Mouse (Mus musculus): ENCODE data around the gene Trim58. TPM values are rescaled to one million over a fixed set of nuclear protein-coding genes. Genes with fewer than 3 reads are reported as not detected.

Trim58 gene
- total and polyA plus RNA-seq, 2 experiments from 2014 or later, result 0.05 TPM; not detected in 1

DNA sequence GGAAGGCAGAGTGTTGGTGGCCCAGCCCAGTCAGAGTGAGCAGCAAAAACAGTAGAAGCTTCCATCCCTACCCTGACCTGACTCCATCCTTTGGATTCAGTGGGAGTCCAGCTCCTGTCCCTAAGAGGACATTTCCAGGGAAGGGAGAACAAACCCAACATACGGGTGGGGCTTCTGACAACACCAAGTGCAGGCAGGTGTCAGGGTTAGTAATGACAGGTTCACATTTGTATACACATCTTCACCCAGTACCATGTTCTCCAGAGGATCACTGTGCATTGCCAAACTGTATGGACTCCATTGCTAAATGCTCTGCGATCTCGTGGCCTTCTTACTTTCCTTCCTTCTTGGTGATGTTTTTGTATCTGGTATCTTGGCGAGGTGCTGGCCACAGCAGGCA is 24.3 kb upstream of the Trim58 start, which contains the start of gene 2210407C18Rik:
Gene 2210407C18Rik, minus strand, starts transcription at position 101 of the 400 bp plus-strand sequence.
- 87% methylated on average over 4 of the region's 4 CpGs for WGBS
- ATAC-seq (ENCODE audit: insufficient read depth, low read depth), result no peak
- DNase-seq (ENCODE audit: low spot score), result no peak
- no peak for TF ChIP-seq CTCF (IDR thresholded peaks at IDR 0.05; ENCODE audit: low read depth)
- no peak for TF ChIP-seq EP300 (IDR thresholded peaks at IDR 0.05; ENCODE audit: low read depth)
- H3K27ac ChIP-seq (ENCODE audit: low read depth), result no peak within 1 kb of the TSS
- no peak within 1 kb of the TSS for H3K4me2 ChIP-seq (ENCODE audit: low read depth, low read length)
- no peak within 1 kb of the TSS for H3K9ac ChIP-seq (replicated peaks; ENCODE audit: low read depth, low read length)
- H3K4me1 ChIP-seq (ENCODE audit: control insufficient read depth, insufficient read depth), result no peaks in the 10 kb centered on the region
- no peaks in the 10 kb centered on the region for H3K36me3 ChIP-seq (replicated peaks; ENCODE audit: control insufficient read depth, insufficient read depth, low read length)
- no peaks in the 10 kb centered on the region for H3K27me3 ChIP-seq (ENCODE audit: control insufficient read depth, insufficient read depth, low read length)
- no peaks in the 10 kb centered on the region for H3K9me3 ChIP-seq (replicated peaks; ENCODE audit: control insufficient read depth, low read length)
- H3K4me3 ChIP-seq (ENCODE audit: low read depth, low read length), result no peak within 1 kb of the TSS

GRCm38 (mm10) chr11:58618369-58618768 is 21.9 kb upstream of the Trim58 start:
- DNase-seq (ENCODE audit: low spot score), result no peak
- Histone ChIP-seq H3K4me1 (ENCODE audit: control insufficient read depth, insufficient read depth) (no peaks in the 10 kb centered on the region), H3K4me3 (ENCODE audit: low read depth, low read length) (no peak overlapping the region), H3K36me3 (replicated peaks; ENCODE audit: control insufficient read depth, insufficient read depth, low read length) (no peaks in the 10 kb centered on the region), H3K4me2 (ENCODE audit: low read depth, low read length) (no peak overlapping the region), H3K27ac (ENCODE audit: low read depth) (no peak overlapping the region), H3K27me3 (ENCODE audit: control insufficient read depth, insufficient read depth, low read length) (no peaks in the 10 kb centered on the region), H3K9me3 (replicated peaks; ENCODE audit: control insufficient read depth, low read length) (no peaks in the 10 kb centered on the region), H3K9ac (replicated peaks; ENCODE audit: low read depth, low read length) (no peak overlapping the region)
- 45% methylated on average over 3 of the region's 3 CpGs for WGBS
- no peak for ATAC-seq (ENCODE audit: insufficient read depth, low read depth)
- TF ChIP-seq EP300 (IDR thresholded peaks at IDR 0.05; ENCODE audit: low read depth) (no peak), CTCF (IDR thresholded peaks at IDR 0.05; ENCODE audit: low read depth) (no peak)

DNA sequence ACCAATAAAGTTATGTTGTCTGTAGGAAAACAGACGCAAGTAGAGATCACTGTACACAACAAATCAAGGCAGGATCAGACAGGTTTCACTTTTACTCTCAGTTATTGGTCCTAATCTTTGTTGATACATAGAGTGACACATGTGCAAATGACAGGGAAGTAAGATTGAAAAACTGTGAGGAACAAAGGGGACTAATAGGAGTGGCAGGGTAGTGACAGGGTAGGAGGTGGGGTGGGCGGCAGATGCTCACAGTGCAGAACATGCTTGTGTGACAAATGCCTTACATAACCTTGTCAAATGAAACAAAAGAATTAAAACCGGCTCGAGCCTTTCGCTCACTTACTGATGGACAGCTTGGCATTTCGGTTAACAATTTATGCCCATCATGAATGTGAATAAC is 21.5 kb upstream of the Trim58 start:
- no peak overlapping the region for H3K4me3 ChIP-seq (ENCODE audit: low read depth, low read length)
- H3K36me3 ChIP-seq (replicated peaks; ENCODE audit: control insufficient read depth, insufficient read depth, low read length), result no peaks in the 10 kb centered on the region
- WGBS, result 76% methylated on average over 6 of the region's 6 CpGs
- H3K27ac ChIP-seq (ENCODE audit: low read depth), result no peak overlapping the region
- no peak for DNase-seq (ENCODE audit: low spot score)
- H3K4me1 ChIP-seq (ENCODE audit: control insufficient read depth, insufficient read depth), result no peaks in the 10 kb centered on the region
- no peak overlapping the region for H3K4me2 ChIP-seq (ENCODE audit: low read depth, low read length)
- H3K27me3 ChIP-seq (ENCODE audit: control insufficient read depth, insufficient read depth, low read length), result no peaks in the 10 kb centered on the region
- no peak for ATAC-seq (ENCODE audit: insufficient read depth, low read depth)
- TF ChIP-seq EP300 (IDR thresholded peaks at IDR 0.05; ENCODE audit: low read depth), result no peak
- TF ChIP-seq CTCF (IDR thresholded peaks at IDR 0.05; ENCODE audit: low read depth), result no peak
- no peak overlapping the region for H3K9ac ChIP-seq (replicated peaks; ENCODE audit: low read depth, low read length)
- H3K9me3 ChIP-seq (replicated peaks; ENCODE audit: control insufficient read depth, low read length), result no peaks in the 10 kb centered on the region

GRCm38 (mm10) chr11:58626146-58626545 is 14.1 kb upstream of the Trim58 start:
- DNase-seq (ENCODE audit: low spot score) (no peak), ATAC-seq (ENCODE audit: insufficient read depth, low read depth) (no peak)
- WGBS, result 66% methylated on average over 4 of the region's 4 CpGs
- TF ChIP-seq CTCF (IDR thresholded peaks at IDR 0.05; ENCODE audit: low read depth), result no peak
- no peak for TF ChIP-seq EP300 (IDR thresholded peaks at IDR 0.05; ENCODE audit: low read depth)
- Histone ChIP-seq H3K27ac (ENCODE audit: low read depth) (no peak overlapping the region), H3K4me3 (ENCODE audit: low read depth, low read length) (no peak overlapping the region), H3K9me3 (replicated peaks; ENCODE audit: control insufficient read depth, low read length) (no peaks in the 10 kb centered on the region), H3K4me2 (ENCODE audit: low read depth, low read length) (no peak overlapping the region), H3K27me3 (ENCODE audit: control insufficient read depth, insufficient read depth, low read length) (no peaks in the 10 kb centered on the region), H3K4me1 (ENCODE audit: control insufficient read depth, insufficient read depth) (no peaks in the 10 kb centered on the region), H3K9ac (replicated peaks; ENCODE audit: low read depth, low read length) (no peak overlapping the region), H3K36me3 (replicated peaks; ENCODE audit: control insufficient read depth, insufficient read depth, low read length) (no peaks in the 10 kb centered on the region)

- no peak within 1 kb of the TSS for H3K4me3 ChIP-seq (ENCODE audit: low read depth, low read length)
- no peak for ATAC-seq (ENCODE audit: insufficient read depth, low read depth)
- H3K36me3 ChIP-seq (replicated peaks; ENCODE audit: control insufficient read depth, insufficient read depth, low read length), result no peaks in the 10 kb centered on the region
- H3K9me3 ChIP-seq (replicated peaks; ENCODE audit: control insufficient read depth, low read length), result no peaks in the 10 kb centered on the region
- no peak within 1 kb of the TSS for H3K27ac ChIP-seq (ENCODE audit: low read depth)
- TF ChIP-seq EP300 (IDR thresholded peaks at IDR 0.05; ENCODE audit: low read depth) (no peak), CTCF (IDR thresholded peaks at IDR 0.05; ENCODE audit: low read depth) (no peak)
- no peaks in the 10 kb centered on the region for H3K4me1 ChIP-seq (ENCODE audit: control insufficient read depth, insufficient read depth)
- no peak for DNase-seq (ENCODE audit: low spot score)
- WGBS, result 68% methylated on average over 5 of the region's 5 CpGs
- no peak within 1 kb of the TSS for H3K9ac ChIP-seq (replicated peaks; ENCODE audit: low read depth, low read length)
- no peaks in the 10 kb centered on the region for H3K27me3 ChIP-seq (ENCODE audit: control insufficient read depth, insufficient read depth, low read length)
- no peak within 1 kb of the TSS for H3K4me2 ChIP-seq (ENCODE audit: low read depth, low read length)
Observed at GRCm38 (mm10) chr11:58630401-58630800, 9.9 kb upstream of the Trim58 start, which contains the start of gene Olfr323. Gene Olfr323 (minus strand): TSS chr11:58630501.

DNA sequence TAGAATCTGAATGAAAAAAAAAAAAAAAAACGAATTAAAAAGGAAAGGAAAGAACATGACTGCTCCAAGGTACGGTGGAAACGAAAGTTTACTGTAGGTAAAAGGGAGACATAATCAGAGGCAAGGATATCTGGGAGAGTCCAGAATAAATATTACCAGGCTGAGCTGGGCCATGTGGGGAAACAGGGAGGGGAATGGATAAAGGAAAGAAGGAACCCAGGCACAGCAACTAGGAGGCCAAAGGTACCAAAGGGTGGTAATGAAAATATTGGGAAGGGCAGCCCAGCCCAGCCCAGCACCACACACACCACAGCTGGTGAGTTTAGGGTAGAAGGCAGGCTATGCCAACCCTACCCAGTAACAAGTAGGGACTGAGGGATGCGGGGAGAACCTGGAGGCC is 5.4 kb upstream of the Trim58 start:
- Histone ChIP-seq H3K9me3 (replicated peaks; ENCODE audit: control insufficient read depth, low read length) (no peaks in the 10 kb centered on the region), H3K36me3 (replicated peaks; ENCODE audit: control insufficient read depth, insufficient read depth, low read length) (no peaks in the 10 kb centered on the region), H3K4me3 (ENCODE audit: low read depth, low read length) (no peak overlapping the region), H3K4me2 (ENCODE audit: low read depth, low read length) (no peak overlapping the region), H3K9ac (replicated peaks; ENCODE audit: low read depth, low read length) (no peak overlapping the region), H3K4me1 (ENCODE audit: control insufficient read depth, insufficient read depth) (no peaks in the 10 kb centered on the region), H3K27ac (ENCODE audit: low read depth) (no peak overlapping the region), H3K27me3 (ENCODE audit: control insufficient read depth, insufficient read depth, low read length) (peaks cover 19% of the 10 kb centered on the region)
- DNase-seq (ENCODE audit: low spot score), result no peak
- no peak for ATAC-seq (ENCODE audit: insufficient read depth, low read depth)
- TF ChIP-seq CTCF (IDR thresholded peaks at IDR 0.05; ENCODE audit: low read depth) (no peak), EP300 (IDR thresholded peaks at IDR 0.05; ENCODE audit: low read depth) (no peak)
- 42% methylated on average over 4 of the region's 4 CpGs for WGBS

Data from heart, postnatal 0 days (tissue).